Mouse (Mus musculus): Measurements from ENCODE around the gene Crtac1.

GRCm38 (mm10) chr19:42452539-42452938 is 21.0 kb upstream of the Crtac1 start:
- TF ChIP-seq TAL1 (IDR thresholded peaks at IDR 0.05; ENCODE audit: low read length) (no peak), GATA1 (IDR thresholded peaks at IDR 0.05; ENCODE audit: low read length) (no peak)

Measured in erythroblast, embryonic 14.5 days (primary cell).